Mouse (Mus musculus) stomach, embryonic 16.5 days (tissue): ENCODE data around the gene Dnah17. TPM values are rescaled to one million over a fixed set of nuclear protein-coding genes. Genes with fewer than 3 reads are reported as not detected.

Source experiments
- ATAC-seq: fragments of 200-750 bp; cut with Nextera tagmentation; 2 replicates; pipeline ENCODE4 v1.8.0; 2017; ENCODE audit warnings: moderate number of reproducible peaks, moderate TSS enrichment; ENCODE audit not compliant: insufficient read depth, low FRiP score
- H3K27ac ChIP-seq: fragments of 300-500 bp; sonication (generic); 2 replicates; pipeline ENCODE4 v1.5.1; 2014; ENCODE audit warnings: low read length
- H3K27me3 ChIP-seq: fragments of 300-500 bp; sonication (generic); 2 replicates; pipeline ENCODE4 v1.6.1; 2014; ENCODE audit warnings: low read length, control low read depth, mixed read lengths; ENCODE audit not compliant: control insufficient read depth, insufficient read depth
- H3K36me3 ChIP-seq: fragments of 300-500 bp; sonication (generic); 2 replicates; pipeline ENCODE4 v1.6.1; 2014; ENCODE audit warnings: low read length; ENCODE audit not compliant: control insufficient read depth, insufficient read depth
- H3K4me1 ChIP-seq: fragments of 300-500 bp; sonication (generic); 2 replicates; pipeline ENCODE4 v1.6.1; 2014; ENCODE audit warnings: low read length, control low read depth, mixed read lengths; ENCODE audit not compliant: control insufficient read depth, insufficient read depth
- H3K4me2 ChIP-seq: fragments of 300-500 bp; sonication (generic); 2 replicates; pipeline ENCODE4 v1.6.1; 2014; ENCODE audit warnings: low read depth, low read length, mixed read lengths
- H3K4me3 ChIP-seq: fragments of 300-500 bp; sonication (generic); replicated peaks from 2 replicates; pipeline ENCODE4 v1.5.1; 2014; ENCODE audit warnings: mild to moderate bottlenecking, low read length
- H3K9ac ChIP-seq: fragments of 300-500 bp; sonication (generic); 2 replicates; pipeline ENCODE4 v1.6.1; 2014; ENCODE audit warnings: low read length
- H3K9me3 ChIP-seq: fragments of 300-500 bp; sonication (generic); replicated peaks from 2 replicates; pipeline ENCODE4 v1.6.1; 2016; ENCODE audit warnings: low read length, control low read depth; ENCODE audit not compliant: control insufficient read depth
- WGBS: fragments of 180-500 bp; shearing (Covaris S2); extraction: QIAGEN DNeasy Blood & Tissue Kit; methylation state at CpG from one replicate; pipeline ENCODE4 v1.1.7; 2014; 5-methylcytosine and 5-hydroxymethylcytosine counted together
- polyA plus RNA-seq: library from polyadenylated mRNA; unstranded; fragments of >200 nt; fragmentation: Nextera tagmentation; extraction: Ambion mirVana; gene quantifications from 2 replicates; pipeline ENCODE4 v1.2.1, GENCODE M21; 2015

The Dnah17 gene
- polyA plus RNA-seq, 1 experiment from 2014 or later = 0.13 TPM

- Histone ChIP-seq H3K27ac (no peak overlapping the region), H3K4me1 (peaks cover 16% of the 10 kb centered on the region), H3K27me3 (no peaks in the 10 kb centered on the region), H3K4me2 (no peak overlapping the region), H3K36me3 (no peaks in the 10 kb centered on the region), H3K9me3 (no peaks in the 10 kb centered on the region), H3K4me3 (no peak overlapping the region), H3K9ac (no peak overlapping the region)
- WGBS = 54% methylated on average over 16 of the region's 16 CpGs
- ATAC-seq = no peak
These were observed 61.6 kb downstream of the Dnah17 start for GRCm38 (mm10) chr11:118068812-118069332.

DNA sequence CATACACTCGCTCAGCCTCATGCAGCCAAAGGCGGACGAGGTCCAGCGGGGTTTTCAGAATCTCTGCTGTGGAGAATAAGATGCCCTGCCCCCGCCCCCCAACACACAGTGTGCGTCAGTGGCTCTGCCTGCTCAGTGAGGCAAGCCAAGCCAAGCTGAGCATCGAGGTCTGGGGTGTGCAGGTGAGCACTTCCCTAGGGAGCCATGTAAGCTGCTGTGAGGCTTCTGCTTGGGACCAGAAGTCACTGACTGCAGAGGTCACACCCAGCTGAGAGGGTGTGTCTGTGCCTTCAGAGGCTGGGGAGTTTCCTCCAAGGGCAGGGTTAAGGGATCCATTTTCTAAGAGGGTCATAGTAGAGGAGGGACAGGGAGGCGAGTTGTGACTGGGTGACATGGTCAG is 62.8 kb downstream of the Dnah17 start:
- Histone ChIP-seq H3K36me3 (no peaks in the 10 kb centered on the region), H3K4me1 (peaks cover 16% of the 10 kb centered on the region), H3K4me3 (no peak overlapping the region), H3K9ac (no peak overlapping the region), H3K9me3 (no peaks in the 10 kb centered on the region), H3K27me3 (no peaks in the 10 kb centered on the region), H3K4me2 (no peak overlapping the region), H3K27ac (no peak overlapping the region)
- WGBS = 80% methylated on average over 8 of the region's 8 CpGs
- no peak for ATAC-seq

- H3K27ac ChIP-seq = no peak overlapping the region
- WGBS = 68% methylated on average over 14 of the region's 14 CpGs
- no peaks in the 10 kb centered on the region for H3K4me1 ChIP-seq
- no peak overlapping the region for H3K4me3 ChIP-seq
- no peak overlapping the region for H3K4me2 ChIP-seq
- no peak for ATAC-seq
- no peaks in the 10 kb centered on the region for H3K27me3 ChIP-seq
- no peaks in the 10 kb centered on the region for H3K36me3 ChIP-seq
- no peak overlapping the region for H3K9ac ChIP-seq
- no peaks in the 10 kb centered on the region for H3K9me3 ChIP-seq
These were observed 70.4 kb downstream of the Dnah17 start for GRCm38 (mm10) chr11:118060038-118060437.

DNA sequence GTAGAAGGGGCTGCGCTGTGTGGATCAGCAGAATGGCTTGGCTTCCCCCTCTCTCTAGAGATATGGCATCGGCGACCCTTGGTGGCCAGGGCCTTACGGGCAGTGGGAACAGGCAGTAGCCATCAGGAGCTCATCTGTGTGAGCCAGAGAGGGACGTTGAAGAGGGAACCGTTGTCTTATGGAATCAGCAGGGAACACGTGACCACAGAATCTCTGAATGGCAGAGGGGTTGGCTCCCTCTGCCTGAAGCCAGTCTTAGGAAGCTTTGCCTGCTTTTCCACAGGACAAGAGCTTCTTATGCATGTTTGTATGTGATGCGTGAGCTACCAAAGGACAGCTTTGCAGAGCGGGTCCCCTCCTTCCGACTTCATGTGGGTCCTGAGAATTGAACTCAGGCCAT is 71.6 kb downstream of the Dnah17 start:
- no peak overlapping the region for H3K4me2 ChIP-seq
- H3K4me1 ChIP-seq = no peaks in the 10 kb centered on the region
- H3K27me3 ChIP-seq = no peaks in the 10 kb centered on the region
- H3K36me3 ChIP-seq = no peaks in the 10 kb centered on the region
- no peak for ATAC-seq
- no peak overlapping the region for H3K9ac ChIP-seq
- WGBS = 67% methylated on average over 10 of the region's 10 CpGs
- H3K9me3 ChIP-seq = no peaks in the 10 kb centered on the region
- no peak overlapping the region for H3K27ac ChIP-seq
- no peak overlapping the region for H3K4me3 ChIP-seq

GRCm38 (mm10) chr11:118058367-118058766 is 72.1 kb downstream of the Dnah17 start:
- Histone ChIP-seq H3K9me3 (no peaks in the 10 kb centered on the region), H3K27me3 (no peaks in the 10 kb centered on the region), H3K27ac (no peak overlapping the region), H3K9ac (no peak overlapping the region), H3K4me1 (no peaks in the 10 kb centered on the region), H3K36me3 (no peaks in the 10 kb centered on the region), H3K4me3 (no peak overlapping the region), H3K4me2 (no peak overlapping the region)
- ATAC-seq = no peak
- 73% methylated on average over 12 of the region's 12 CpGs for WGBS

GRCm38 (mm10) chr11:118050174-118050573 is 80.3 kb downstream of the Dnah17 start:
- ATAC-seq = no peak
- 73% methylated on average over 16 of the region's 16 CpGs for WGBS
- no peaks in the 10 kb centered on the region for H3K4me1 ChIP-seq
- no peak overlapping the region for H3K4me3 ChIP-seq
- no peak overlapping the region for H3K4me2 ChIP-seq
- H3K27me3 ChIP-seq = no peaks in the 10 kb centered on the region
- H3K9ac ChIP-seq = no peak overlapping the region
- no peaks in the 10 kb centered on the region for H3K9me3 ChIP-seq
- H3K36me3 ChIP-seq = no peaks in the 10 kb centered on the region
- H3K27ac ChIP-seq = no peak overlapping the region

- 28% methylated on average over 8 of the region's 8 CpGs for WGBS
- no peak overlapping the region for H3K4me2 ChIP-seq
- no peaks in the 10 kb centered on the region for H3K36me3 ChIP-seq
- no peaks in the 10 kb centered on the region for H3K9me3 ChIP-seq
- no peak overlapping the region for H3K4me3 ChIP-seq
- no peak overlapping the region for H3K27ac ChIP-seq
- H3K4me1 ChIP-seq = no peaks in the 10 kb centered on the region
- H3K27me3 ChIP-seq = no peaks in the 10 kb centered on the region
- no peak for ATAC-seq
- H3K9ac ChIP-seq = no peak overlapping the region
These were observed 80.8 kb downstream of the Dnah17 start for GRCm38 (mm10) chr11:118049641-118050040.

GRCm38 (mm10) chr11:118043293-118043907 is 87.0 kb downstream of the Dnah17 start:
- ATAC-seq = 0 out of 2 replicates have a peak, but pooled peaks have one; percentile 27
- Histone ChIP-seq H3K4me3 (no peak overlapping the region), H3K4me2 (no peak overlapping the region), H3K4me1 (peaks cover 6% of the 10 kb centered on the region; the same call in 1 of the 2 replicates), H3K36me3 (no peaks in the 10 kb centered on the region), H3K27me3 (no peaks in the 10 kb centered on the region), H3K27ac (no peak overlapping the region), H3K9ac (no peak overlapping the region), H3K9me3 (no peaks in the 10 kb centered on the region)
- 34% methylated on average over 14 of the region's 14 CpGs for WGBS

- WGBS = 79% methylated on average over 9 of the region's 9 CpGs
- Histone ChIP-seq H3K4me1 (peaks cover 6% of the 10 kb centered on the region; the same call in 1 of the 2 replicates), H3K27me3 (no peaks in the 10 kb centered on the region), H3K9ac (no peak overlapping the region), H3K4me3 (no peak overlapping the region), H3K36me3 (no peaks in the 10 kb centered on the region), H3K27ac (no peak overlapping the region), H3K9me3 (no peaks in the 10 kb centered on the region), H3K4me2 (no peak overlapping the region)
- ATAC-seq = no peak
These were observed 87.6 kb downstream of the Dnah17 start for GRCm38 (mm10) chr11:118042791-118043190.
